Mouse (Mus musculus) heart, embryonic 15.5 days (tissue): Measurements from ENCODE around the gene Abtb1. TPM values are rescaled to one million over a fixed set of nuclear protein-coding genes. Genes with fewer than 3 reads are reported as not detected.

Experiments
- ATAC-seq: fragments of 200-750 bp; cut with Nextera tagmentation; replicated peaks from 2 replicates; pipeline ENCODE4 v1.8.0; 2017; ENCODE audit warnings: low read depth, moderate TSS enrichment; ENCODE audit not compliant: insufficient number of reproducible peaks, insufficient read depth, low FRiP score
- H3K27ac ChIP-seq: fragments of 300-500 bp; sonication (generic); 2 replicates; pipeline ENCODE4 v1.5.1; 2015; ENCODE audit warnings: mild to moderate bottlenecking, inconsistent platforms
- H3K27me3 ChIP-seq: fragments of 300-500 bp; sonication (generic); 2 replicates; pipeline ENCODE4 v1.6.1; 2015; ENCODE audit warnings: inconsistent platforms
- H3K36me3 ChIP-seq: fragments of 300-500 bp; sonication (generic); 2 replicates; pipeline ENCODE4 v1.6.1; 2015; ENCODE audit warnings: mild to moderate bottlenecking, inconsistent platforms
- H3K4me1 ChIP-seq: fragments of 300-500 bp; sonication (generic); replicated peaks from 2 replicates; pipeline ENCODE4 v1.6.1; 2015; ENCODE audit warnings: inconsistent platforms
- H3K4me2 ChIP-seq: fragments of 300-500 bp; sonication (generic); 2 replicates; pipeline ENCODE4 v1.6.1; 2015; ENCODE audit warnings: inconsistent platforms, mild to moderate bottlenecking, moderate library complexity
- H3K4me3 ChIP-seq: fragments of 300-500 bp; sonication (generic); 2 replicates; pipeline ENCODE4 v1.5.1; 2015; ENCODE audit warnings: mild to moderate bottlenecking, inconsistent platforms
- H3K9ac ChIP-seq: fragments of 300-500 bp; sonication (generic); 2 replicates; pipeline ENCODE4 v1.6.1; 2015; ENCODE audit warnings: mild to moderate bottlenecking, inconsistent platforms
- H3K9me3 ChIP-seq: fragments of 300-500 bp; sonication (generic); replicated peaks from 2 replicates; pipeline ENCODE4 v1.6.1; 2016; ENCODE audit warnings: inconsistent platforms
- WGBS: fragments of 180-500 bp; shearing (Covaris S2); methylation state at CpG from one replicate; pipeline ENCODE4 v1.1.7; 2015; ENCODE audit warnings: mixed read lengths; 5-methylcytosine and 5-hydroxymethylcytosine counted together
- polyA plus RNA-seq: library from polyadenylated mRNA; unstranded; fragments of >200 nt; fragmentation: Nextera tagmentation; extraction: Ambion mirVana; gene quantifications from 2 replicates; pipeline ENCODE4 v1.2.1, GENCODE M21; 2015

Abtb1 gene
- polyA plus RNA-seq, 1 experiment from 2014 or later = 21.7 TPM

DNA sequence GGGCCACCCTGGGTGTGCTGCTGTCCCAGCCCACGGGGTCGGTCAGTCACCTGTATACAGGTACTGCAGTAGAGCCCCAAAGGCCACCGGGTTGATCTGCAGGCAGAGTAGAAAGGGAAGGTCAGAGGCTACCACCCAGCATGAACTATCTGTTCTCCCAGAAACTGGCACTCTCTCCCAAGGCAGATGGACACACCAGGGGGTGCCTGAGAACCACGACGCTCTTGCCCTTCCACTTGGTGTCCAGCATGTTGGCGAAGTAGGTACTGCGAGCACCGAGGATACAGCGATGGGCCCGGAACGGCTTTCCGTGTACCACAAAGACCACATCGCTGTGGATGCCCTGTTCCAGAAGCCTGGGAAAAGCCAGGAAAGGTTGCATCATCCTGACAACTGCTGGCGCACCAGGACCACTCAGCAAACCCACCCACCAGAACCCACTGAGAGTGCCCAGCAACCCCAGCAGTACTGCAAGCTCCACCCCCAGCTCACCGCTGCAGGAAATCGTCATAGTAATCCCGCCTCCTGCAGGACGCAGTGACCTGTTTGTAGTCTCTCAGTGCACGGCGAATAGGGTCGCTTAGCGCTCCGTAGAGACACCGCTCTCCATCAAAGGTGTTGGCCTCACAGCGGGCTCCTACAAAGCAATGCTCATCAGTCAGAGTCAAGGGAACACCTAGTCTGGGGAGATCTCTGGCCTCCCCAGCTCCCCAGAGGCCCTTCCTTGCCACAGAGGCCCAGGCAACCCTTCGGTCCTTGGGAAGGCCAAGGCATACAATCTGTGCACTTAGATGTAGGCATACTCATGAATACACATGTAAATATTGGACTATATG, 2.4 kb downstream of the Abtb1 start:
- H3K27ac ChIP-seq = no peak overlapping the region

GRCm38 (mm10) chr6:88838613-88839012, 3.2 kb downstream of the Abtb1 start:
- Histone ChIP-seq H3K4me2 (no peak overlapping the region), H3K9me3 (no peaks in the 10 kb centered on the region), H3K4me3 (no peak overlapping the region), H3K27me3 (no peaks in the 10 kb centered on the region), H3K27ac (no peak overlapping the region), H3K9ac (no peak overlapping the region), H3K36me3 (peaks cover 45% of the 10 kb centered on the region), H3K4me1 (peaks cover 26% of the 10 kb centered on the region)
- no peak for ATAC-seq
- 89% methylated on average over 10 of the region's 10 CpGs for WGBS

More for the DNA sequence above, 2.4 kb downstream of the Abtb1 start:
- H3K27me3 ChIP-seq = no peaks in the 10 kb centered on the region
- H3K9me3 ChIP-seq = no peaks in the 10 kb centered on the region
- H3K36me3 ChIP-seq = peaks cover 45% of the 10 kb centered on the region
- peaks cover 21% of the 10 kb centered on the region for H3K4me1 ChIP-seq
- WGBS = 77% methylated on average over 26 of the region's 26 CpGs
- no peak for ATAC-seq
- H3K9ac ChIP-seq = no peak overlapping the region
- H3K4me2 ChIP-seq = no peak overlapping the region
- no peak overlapping the region for H3K4me3 ChIP-seq

- 85% methylated on average over 12 of the region's 12 CpGs for WGBS
- Histone ChIP-seq H3K9me3 (no peaks in the 10 kb centered on the region), H3K9ac (no peak overlapping the region), H3K4me1 (peaks cover 24% of the 10 kb centered on the region), H3K4me2 (no peak overlapping the region), H3K27ac (no peak overlapping the region), H3K27me3 (no peaks in the 10 kb centered on the region), H3K4me3 (no peak overlapping the region), H3K36me3 (peaks cover 45% of the 10 kb centered on the region)
- ATAC-seq = no peak
Observed at GRCm38 (mm10) chr6:88837999-88838398, 3.8 kb downstream of the Abtb1 start.

GRCm38 (mm10) chr6:88836178-88836819, 5.5 kb downstream of the Abtb1 start:
- Histone ChIP-seq H3K27ac (no peak overlapping the region), H3K4me3 (no peak overlapping the region), H3K4me1 (peaks cover 26% of the 10 kb centered on the region), H3K4me2 (no peak overlapping the region), H3K9me3 (no peaks in the 10 kb centered on the region), H3K36me3 (peaks cover 45% of the 10 kb centered on the region), H3K9ac (no peak overlapping the region), H3K27me3 (no peaks in the 10 kb centered on the region)
- no peak for ATAC-seq
- 81% methylated on average over 28 of the region's 28 CpGs for WGBS

GRCm38 (mm10) chr6:88835047-88835446, 6.7 kb downstream of the Abtb1 start:
- no peak for ATAC-seq
- no peak overlapping the region for H3K4me2 ChIP-seq
- no peak overlapping the region for H3K4me3 ChIP-seq
- H3K4me1 ChIP-seq = peaks cover 16% of the 10 kb centered on the region
- H3K27ac ChIP-seq = no peak overlapping the region
- no peak overlapping the region for H3K9ac ChIP-seq
- 75% methylated on average over 5 of the region's 5 CpGs for WGBS
- H3K9me3 ChIP-seq = no peaks in the 10 kb centered on the region
- no peaks in the 10 kb centered on the region for H3K27me3 ChIP-seq
- peaks cover 45% of the 10 kb centered on the region for H3K36me3 ChIP-seq

DNA sequence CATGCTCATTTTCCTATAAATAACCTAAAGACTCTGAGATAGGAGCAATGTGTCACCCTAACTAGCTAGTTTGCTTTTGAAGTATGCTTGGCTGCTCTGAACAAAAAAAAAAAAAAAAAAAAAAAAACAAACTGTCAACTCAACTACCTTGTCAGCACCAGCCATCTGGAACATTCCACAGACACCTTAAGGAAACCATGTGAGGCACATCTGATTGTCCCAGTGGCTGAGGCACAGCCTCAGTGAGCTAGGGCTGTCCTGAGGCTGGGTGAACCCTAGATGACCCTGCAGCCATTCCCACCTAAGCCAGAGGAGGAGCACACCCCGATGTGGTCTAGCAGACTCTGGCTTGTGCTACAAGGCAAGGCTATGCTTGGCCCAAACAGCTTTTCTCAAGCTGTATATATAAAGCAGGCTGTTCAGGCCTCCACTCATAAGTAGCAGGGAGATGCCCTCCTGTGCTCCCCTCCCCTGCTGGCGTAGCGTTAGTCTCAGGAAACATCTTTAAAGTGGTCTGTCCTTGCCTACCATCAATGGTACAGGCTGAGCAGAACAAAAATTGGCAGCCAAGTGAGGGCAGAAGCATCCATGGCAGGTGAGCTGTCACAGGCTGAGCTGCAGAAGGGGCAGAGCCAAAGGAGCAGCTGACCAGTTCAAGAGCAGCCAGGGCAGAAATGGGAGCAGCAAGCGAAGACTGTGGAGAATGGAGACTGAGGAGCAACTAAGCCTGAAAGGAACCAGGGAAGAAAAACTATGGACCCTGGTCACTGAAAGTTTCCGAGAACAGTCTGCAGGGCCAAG, 8.2 kb downstream of the Abtb1 start:
- Histone ChIP-seq H3K9ac (0 out of 2 replicates have a peak overlapping the region, but pooled peaks have one; percentile 24), H3K4me2 (no peak overlapping the region), H3K9me3 (no peaks in the 10 kb centered on the region), H3K36me3 (peaks cover 32% of the 10 kb centered on the region), H3K27ac (peak overlapping the region; percentile 67), H3K4me1 (peaks cover 16% of the 10 kb centered on the region), H3K4me3 (no peak overlapping the region), H3K27me3 (no peaks in the 10 kb centered on the region)
- 61% methylated on average over 5 of the region's 5 CpGs for WGBS
- ATAC-seq = peak; percentile 45; the same call in 1 of the 2 replicates

DNA sequence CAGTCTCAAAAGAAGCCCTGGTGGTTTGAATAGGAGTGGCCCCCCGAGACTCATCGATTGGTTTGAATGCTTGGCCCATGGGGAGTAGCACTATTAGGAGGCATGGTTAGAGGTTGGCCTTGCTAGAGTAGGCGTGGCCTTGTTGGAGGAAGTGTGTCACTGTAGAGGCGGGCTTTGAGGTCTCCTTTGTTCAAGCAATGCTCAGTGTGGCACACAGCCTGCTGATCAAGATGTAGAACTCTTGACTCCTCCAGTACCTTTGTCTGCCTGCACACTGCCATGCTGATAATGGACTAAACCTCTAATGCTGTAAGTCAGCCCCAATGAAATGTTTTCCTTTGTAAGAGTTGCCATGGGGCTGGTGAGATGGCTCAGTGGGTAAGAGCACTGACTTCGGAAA, 9.1 kb downstream of the Abtb1 start:
- Histone ChIP-seq H3K9me3 (no peaks in the 10 kb centered on the region), H3K9ac (no peak overlapping the region), H3K27ac (peak overlapping the region; percentile 27; the same call in 1 of the 2 replicates), H3K4me1 (peaks cover 17% of the 10 kb centered on the region), H3K27me3 (no peaks in the 10 kb centered on the region), H3K4me3 (no peak overlapping the region), H3K36me3 (peaks cover 23% of the 10 kb centered on the region), H3K4me2 (no peak overlapping the region)
- ATAC-seq = no peak
- 77% methylated on average over 5 of the region's 5 CpGs for WGBS

DNA sequence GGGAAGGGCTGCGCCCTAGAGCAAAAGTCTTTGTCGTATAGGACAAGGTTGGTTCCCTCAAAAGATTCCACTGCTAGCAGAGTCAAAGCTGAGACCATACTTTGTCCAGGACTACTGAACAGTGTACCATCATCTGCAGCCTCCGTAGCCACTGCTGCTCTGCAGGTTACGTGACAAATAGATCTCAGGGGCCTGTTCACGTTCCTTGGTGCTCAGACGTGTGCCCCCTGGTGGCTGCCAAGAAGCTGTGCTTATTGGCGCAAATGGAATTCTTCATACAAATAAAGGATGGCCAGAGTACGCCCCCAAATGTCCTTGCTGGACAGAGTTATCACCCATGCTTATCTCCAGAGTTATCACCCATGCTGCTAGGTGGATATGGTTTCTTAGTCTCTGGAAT, 10.3 kb downstream of the Abtb1 start:
- no peak for ATAC-seq
- no peaks in the 10 kb centered on the region for H3K9me3 ChIP-seq
- H3K36me3 ChIP-seq = peaks cover 12% of the 10 kb centered on the region
- no peak overlapping the region for H3K4me3 ChIP-seq
- H3K4me2 ChIP-seq = no peak overlapping the region
- no peak overlapping the region for H3K9ac ChIP-seq
- H3K27me3 ChIP-seq = no peaks in the 10 kb centered on the region
- H3K4me1 ChIP-seq = peaks cover 28% of the 10 kb centered on the region
- 27% methylated on average over 8 of the region's 8 CpGs for WGBS
- H3K27ac ChIP-seq = no peak overlapping the region

DNA sequence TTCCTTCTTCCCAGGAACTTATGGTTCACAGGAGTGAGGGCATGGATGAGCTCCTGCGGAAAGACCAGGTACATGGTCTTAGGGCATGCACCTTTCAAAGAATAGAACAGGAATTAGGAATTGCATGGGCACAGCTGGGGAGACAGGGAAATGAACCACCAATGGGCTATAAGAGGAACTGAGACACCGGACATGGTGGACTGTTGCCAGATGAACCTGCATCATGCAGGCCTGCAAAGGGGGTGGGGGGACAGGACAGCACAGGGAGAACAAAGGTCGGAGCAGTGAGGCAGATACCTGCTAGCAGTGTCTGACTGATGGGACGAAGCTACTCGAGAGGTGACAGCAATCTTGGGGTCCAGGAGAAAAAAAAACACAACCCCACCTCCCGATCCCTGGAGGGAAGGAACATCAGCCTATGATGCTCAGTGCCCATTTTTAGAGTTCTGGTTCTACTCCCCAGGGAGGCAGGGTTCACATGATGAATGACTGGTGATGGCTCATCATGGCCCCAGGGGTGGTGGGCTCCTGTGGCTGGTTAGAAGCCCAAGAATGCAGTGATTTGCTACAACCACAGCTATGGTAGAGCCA, 11.6 kb downstream of the Abtb1 start:
- no peak for ATAC-seq
- no peaks in the 10 kb centered on the region for H3K9me3 ChIP-seq
- H3K27me3 ChIP-seq = no peaks in the 10 kb centered on the region
- H3K4me2 ChIP-seq = no peak overlapping the region
- no peak overlapping the region for H3K27ac ChIP-seq
- peaks cover 33% of the 10 kb centered on the region for H3K4me1 ChIP-seq
- no peak overlapping the region for H3K9ac ChIP-seq
- H3K4me3 ChIP-seq = no peak overlapping the region
- 87% methylated on average over 6 of the region's 6 CpGs for WGBS
- no peaks in the 10 kb centered on the region for H3K36me3 ChIP-seq

DNA sequence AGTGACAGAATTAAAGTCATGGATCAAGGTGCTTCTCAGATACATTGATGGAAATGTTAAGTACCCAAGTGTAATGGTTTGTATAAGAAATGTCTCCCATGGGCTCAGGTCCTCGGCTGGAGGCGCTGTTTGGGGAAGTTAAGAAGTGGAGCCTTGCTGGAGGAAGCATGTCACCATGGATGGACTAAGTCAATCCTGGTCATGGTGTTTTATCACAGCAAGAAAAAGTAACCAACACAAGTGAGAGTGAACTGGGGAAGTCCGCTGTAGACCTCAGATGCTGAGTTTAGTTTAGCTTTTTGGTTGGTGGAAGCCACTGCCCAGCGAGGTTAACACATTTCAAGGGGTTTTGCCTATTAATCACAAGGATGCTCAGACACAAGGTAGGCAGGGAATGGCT, 12.2 kb downstream of the Abtb1 start:
- Histone ChIP-seq H3K4me2 (no peak overlapping the region), H3K27ac (no peak overlapping the region), H3K4me3 (no peak overlapping the region), H3K9ac (no peak overlapping the region), H3K36me3 (no peaks in the 10 kb centered on the region), H3K9me3 (no peaks in the 10 kb centered on the region), H3K4me1 (peaks cover 33% of the 10 kb centered on the region), H3K27me3 (no peaks in the 10 kb centered on the region)
- 79% methylated on average over 4 of the region's 4 CpGs for WGBS
- no peak for ATAC-seq
